Mouse (Mus musculus) limb, embryonic 11.5 days (tissue): ENCODE data around the gene Stat5a. TPM values are rescaled to one million over a fixed set of nuclear protein-coding genes. Genes with fewer than 3 reads are reported as not detected.

Experiments
- ATAC-seq: fragments of 200-750 bp; cut with Nextera tagmentation; 2 replicates; pipeline ENCODE4 v1.8.0; 2017; ENCODE audit warnings: low read depth; ENCODE audit not compliant: insufficient number of reproducible peaks, low FRiP score, low TSS enrichment
- DNase-seq: peaks from one replicate; pipeline ENCODE4 v3.0.0-alpha.2; 2015; ENCODE audit warnings: low spot score
- H3K27ac ChIP-seq: fragments of 300-500 bp; sonication (generic); replicated peaks from 2 replicates; pipeline ENCODE4 v1.5.1; 2014; ENCODE audit warnings: low read depth, mild to moderate bottlenecking, low read length
- H3K27me3 ChIP-seq: fragments of 300-500 bp; sonication (generic); 2 replicates; pipeline ENCODE4 v1.6.1; 2014; ENCODE audit warnings: mild to moderate bottlenecking, low read length, mixed read lengths; ENCODE audit not compliant: control insufficient read depth, insufficient read depth
- H3K36me3 ChIP-seq: fragments of 300-500 bp; sonication (generic); 2 replicates; pipeline ENCODE4 v1.6.1; 2014; ENCODE audit warnings: mild to moderate bottlenecking, low read length, moderate library complexity, mixed read lengths; ENCODE audit not compliant: control insufficient read depth, insufficient read depth
- H3K4me1 ChIP-seq: fragments of 300-500 bp; sonication (generic); 2 replicates; pipeline ENCODE4 v1.6.1; 2014; ENCODE audit warnings: low read length, mixed read lengths; ENCODE audit not compliant: control insufficient read depth, insufficient read depth
- H3K4me2 ChIP-seq: fragments of 300-500 bp; sonication (generic); 2 replicates; pipeline ENCODE4 v1.6.1; 2014; ENCODE audit warnings: low read depth, mild to moderate bottlenecking, moderate library complexity; ENCODE audit not compliant: severe bottlenecking
- H3K4me3 ChIP-seq: fragments of 300-500 bp; sonication (generic); 2 replicates; pipeline ENCODE4 v1.5.1; 2014; ENCODE audit warnings: low read depth, low read length
- H3K9ac ChIP-seq: fragments of 300-500 bp; sonication (generic); 2 replicates; pipeline ENCODE4 v1.6.1; 2014; ENCODE audit warnings: mild to moderate bottlenecking, low read length
- H3K9me3 ChIP-seq: fragments of 300-500 bp; sonication (generic); 2 replicates; pipeline ENCODE4 v1.6.1; 2016; ENCODE audit warnings: low read length; ENCODE audit not compliant: control insufficient read depth
- WGBS: fragments of 180-500 bp; shearing (Covaris S2); extraction: QIAGEN DNeasy Blood & Tissue Kit; methylation state at CpG from one replicate; pipeline ENCODE4 v1.1.7; 2014; 5-methylcytosine and 5-hydroxymethylcytosine counted together
- polyA plus RNA-seq: library from polyadenylated mRNA; unstranded; fragments of >200 nt; fragmentation: Nextera tagmentation; extraction: Ambion mirVana; gene quantifications from 2 replicates; pipeline ENCODE4 v1.2.1, GENCODE M21; 2014

Gene Stat5a
- 1.9 and 2.0 TPM in 2 replicates for polyA plus RNA-seq

GRCm38 (mm10) chr11:100858935-100859578 is at the start of gene Stat5a:
Stat5a (plus strand) TSS chr11:100859351.
- peaks cover 9% of the 10 kb centered on the region; the same call in 1 of the 2 replicates for H3K27me3 ChIP-seq
- no peaks in the 10 kb centered on the region for H3K36me3 ChIP-seq
- no peak for ATAC-seq
- DNase-seq: no peak
- H3K9ac ChIP-seq: peak within 1 kb of the TSS; percentile 47; the same call in 1 of the 2 replicates
- H3K4me3 ChIP-seq: peak within 1 kb of the TSS; percentile 51
- H3K4me1 ChIP-seq: peaks cover 4% of the 10 kb centered on the region; the same call in 1 of the 2 replicates
- H3K9me3 ChIP-seq: no peaks in the 10 kb centered on the region
- WGBS: 54% methylated on average over 9 of the region's 9 CpGs
- peak within 1 kb of the TSS; percentile 73 for H3K4me2 ChIP-seq
- H3K27ac ChIP-seq: no peak within 1 kb of the TSS

GRCm38 (mm10) chr11:100810516-100810915 is 48.6 kb upstream of the Stat5a start:
- DNase-seq (peak; percentile 62), ATAC-seq (0 out of 2 replicates have a peak, but pooled peaks have one; percentile 54)
- Histone ChIP-seq H3K9ac (no peak overlapping the region), H3K9me3 (no peaks in the 10 kb centered on the region), H3K4me3 (no peak overlapping the region), H3K36me3 (no peaks in the 10 kb centered on the region; the same call in 1 of the 2 replicates), H3K4me1 (0 out of 2 replicates have a peak, but pooled peaks cover 3% of the 10 kb centered on the region), H3K4me2 (no peak overlapping the region), H3K27me3 (no peaks in the 10 kb centered on the region), H3K27ac (peak overlapping the region; percentile 23)
- 66% methylated on average over 9 of the region's 9 CpGs for WGBS

GRCm38 (mm10) chr11:100811132-100811531 is 48.0 kb upstream of the Stat5a start:
- WGBS: 92% methylated on average over 2 of the region's 2 CpGs
- Histone ChIP-seq H3K4me3 (no peak overlapping the region), H3K9ac (no peak overlapping the region), H3K27ac (peak overlapping the region; percentile 23), H3K9me3 (no peaks in the 10 kb centered on the region), H3K4me1 (0 out of 2 replicates have a peak, but pooled peaks cover 3% of the 10 kb centered on the region), H3K4me2 (no peak overlapping the region), H3K27me3 (no peaks in the 10 kb centered on the region), H3K36me3 (no peaks in the 10 kb centered on the region; the same call in 1 of the 2 replicates)
- DNase-seq (no peak), ATAC-seq (no peak)

GRCm38 (mm10) chr11:100814498-100814897 is 44.7 kb upstream of the Stat5a start:
- Histone ChIP-seq H3K27me3 (no peaks in the 10 kb centered on the region), H3K4me2 (0 out of 2 replicates have a peak overlapping the region, but pooled peaks have one; percentile 12), H3K9ac (no peak overlapping the region), H3K4me1 (peaks cover 11% of the 10 kb centered on the region), H3K4me3 (no peak overlapping the region), H3K27ac (no peak overlapping the region), H3K9me3 (no peaks in the 10 kb centered on the region), H3K36me3 (no peaks in the 10 kb centered on the region; the same call in 1 of the 2 replicates)
- peak; percentile 53 for DNase-seq
- 60% methylated on average over 13 of the region's 13 CpGs for WGBS
- no peak for ATAC-seq

GRCm38 (mm10) chr11:100816342-100816741 is 42.8 kb upstream of the Stat5a start:
- WGBS: 77% methylated on average over 3 of the region's 3 CpGs
- Histone ChIP-seq H3K4me3 (no peak overlapping the region), H3K9me3 (no peaks in the 10 kb centered on the region), H3K27ac (no peak overlapping the region), H3K36me3 (no peaks in the 10 kb centered on the region), H3K4me2 (no peak overlapping the region), H3K27me3 (no peaks in the 10 kb centered on the region), H3K4me1 (peaks cover 18% of the 10 kb centered on the region), H3K9ac (no peak overlapping the region)
- DNase-seq: no peak
- no peak for ATAC-seq

GRCm38 (mm10) chr11:100816801-100817200 is 42.4 kb upstream of the Stat5a start:
- ATAC-seq: no peak
- Histone ChIP-seq H3K9ac (no peak overlapping the region), H3K27ac (no peak overlapping the region), H3K4me1 (peaks cover 18% of the 10 kb centered on the region), H3K27me3 (no peaks in the 10 kb centered on the region), H3K36me3 (no peaks in the 10 kb centered on the region), H3K9me3 (no peaks in the 10 kb centered on the region), H3K4me3 (no peak overlapping the region), H3K4me2 (no peak overlapping the region)
- DNase-seq: no peak
- WGBS: 79% methylated on average over 4 of the region's 4 CpGs

GRCm38 (mm10) chr11:100817311-100817710 is 41.8 kb upstream of the Stat5a start:
- no peak for ATAC-seq

GRCm38 (mm10) chr11:100818359-100819012 is 40.7 kb upstream of the Stat5a start:
- peaks cover 18% of the 10 kb centered on the region for H3K4me1 ChIP-seq
- WGBS: 86% methylated on average over 15 of the region's 15 CpGs

More at GRCm38 (mm10) chr11:100817311-100817710, 41.8 kb upstream of the Stat5a start:
- Histone ChIP-seq H3K9ac (no peak overlapping the region), H3K4me3 (no peak overlapping the region), H3K9me3 (no peaks in the 10 kb centered on the region), H3K36me3 (no peaks in the 10 kb centered on the region), H3K4me2 (no peak overlapping the region), H3K4me1 (peaks cover 18% of the 10 kb centered on the region), H3K27me3 (no peaks in the 10 kb centered on the region), H3K27ac (no peak overlapping the region)
- 52% methylated on average over 9 of the region's 9 CpGs for WGBS
- DNase-seq: no peak

More at GRCm38 (mm10) chr11:100818359-100819012, 40.7 kb upstream of the Stat5a start:
- no peak for DNase-seq
- H3K4me3 ChIP-seq: no peak overlapping the region
- ATAC-seq: no peak
- no peaks in the 10 kb centered on the region for H3K36me3 ChIP-seq
- no peaks in the 10 kb centered on the region for H3K9me3 ChIP-seq
- no peak overlapping the region for H3K9ac ChIP-seq
- H3K27me3 ChIP-seq: no peaks in the 10 kb centered on the region
- no peak overlapping the region for H3K4me2 ChIP-seq
- no peak overlapping the region for H3K27ac ChIP-seq
